Mouse (Mus musculus) forebrain, embryonic 10.5 days (tissue): ENCODE results near the gene Ppie. TPM values are rescaled to one million over a fixed set of nuclear protein-coding genes. Genes with fewer than 3 reads are reported as not detected.

ENCODE experiments used
- DNase-seq: peaks from one replicate; pipeline ENCODE4 v3.0.0-alpha.2; 2017; ENCODE audit warnings: low spot score; ENCODE audit errors: extremely low spot score
- H3K27ac ChIP-seq: fragments of 300-500 bp; sonication (generic); 2 replicates; pipeline ENCODE4 v1.5.1; 2016; ENCODE audit warnings: mild to moderate bottlenecking
- H3K27me3 ChIP-seq: fragments of 300-500 bp; sonication (generic); 2 replicates; pipeline ENCODE4 v1.6.1; 2016; ENCODE audit warnings: mild to moderate bottlenecking; ENCODE audit not compliant: poor library complexity, severe bottlenecking
- H3K36me3 ChIP-seq: fragments of 300-500 bp; sonication (generic); replicated peaks from 2 replicates; pipeline ENCODE4 v1.6.1; 2016; ENCODE audit warnings: mild to moderate bottlenecking, moderate library complexity
- H3K4me1 ChIP-seq: fragments of 300-500 bp; sonication (generic); 2 replicates; pipeline ENCODE4 v1.6.1; 2016
- H3K4me3 ChIP-seq: fragments of 300-500 bp; sonication (generic); 2 replicates; pipeline ENCODE4 v1.5.1; 2016; ENCODE audit warnings: mild to moderate bottlenecking, moderate library complexity
- H3K9me3 ChIP-seq: fragments of 300-500 bp; sonication (generic); 2 replicates; pipeline ENCODE4 v1.6.1; 2016; ENCODE audit warnings: mild to moderate bottlenecking, moderate library complexity
- WGBS: fragments of 180-500 bp; shearing (Covaris S2); methylation state at CpG from one replicate; pipeline ENCODE4 v1.1.7; 2016; 5-methylcytosine and 5-hydroxymethylcytosine counted together
- polyA plus RNA-seq: library from polyadenylated mRNA; unstranded; fragments of >200 nt; fragmentation: Nextera tagmentation; extraction: Ambion mirVana; gene quantifications from 2 replicates; pipeline ENCODE4 v1.2.1, GENCODE M21; 2016

Gene Ppie
- polyA plus RNA-seq, 1 experiment from 2014 or later = 145 TPM

GRCm38 (mm10) chr4:123080791-123081190, 59.0 kb downstream of the Ppie start:
- Histone ChIP-seq H3K36me3 (no peaks in the 10 kb centered on the region), H3K27me3 (0 out of 2 replicates have a peak, but pooled peaks cover 9% of the 10 kb centered on the region), H3K27ac (no peak overlapping the region), H3K4me1 (peaks cover 16% of the 10 kb centered on the region), H3K4me3 (no peak overlapping the region), H3K9me3 (no peaks in the 10 kb centered on the region)
- no peak for DNase-seq
- WGBS = 49% methylated on average over 13 of the region's 13 CpGs

- peaks cover 16% of the 10 kb centered on the region for H3K4me1 ChIP-seq
- no peak overlapping the region for H3K4me3 ChIP-seq
- no peak overlapping the region for H3K27ac ChIP-seq
- H3K36me3 ChIP-seq = no peaks in the 10 kb centered on the region
- no peaks in the 10 kb centered on the region for H3K9me3 ChIP-seq
- WGBS = 85% methylated on average over 4 of the region's 4 CpGs
- DNase-seq = no peak
- H3K27me3 ChIP-seq = 0 out of 2 replicates have a peak, but pooled peaks cover 9% of the 10 kb centered on the region
Measured at GRCm38 (mm10) chr4:123078231-123078630, 61.5 kb downstream of the Ppie start.

Other genes with a start within 250 kb of the Ppie start
- gene Mfsd2a, start 178.8 kb downstream of the Ppie start, polyA plus RNA-seq = 18.5 and 19.4 TPM in 2 replicates
- 39.7 and 42.7 TPM in 2 replicates for gene Mycl, start 144.3 kb downstream of the Ppie start, polyA plus RNA-seq
- 23.8 and 25.9 TPM in 2 replicates for gene Trit1, start 123.4 kb downstream of the Ppie start, polyA plus RNA-seq
- gene Bmp8b, start 34.8 kb downstream of the Ppie start, polyA plus RNA-seq = 0.12 and 0.15 TPM in 2 replicates
- gene Oxct2b, start 23.7 kb downstream of the Ppie start, polyA plus RNA-seq = 0.10 TPM in 1 of 2 replicates, not detected in the other
- 0.30 and 0.73 TPM in 2 replicates for gene Hpcal4, start 43.3 kb upstream of the Ppie start, polyA plus RNA-seq
- gene Nt5c1a, start 61.6 kb upstream of the Ppie start, polyA plus RNA-seq = not detected in 2 replicates
- 6.6 and 6.7 TPM in 2 replicates for gene Heyl, start 93.6 kb upstream of the Ppie start, polyA plus RNA-seq
- 55.4 and 57.9 TPM in 2 replicates for gene Pabpc4, start 122.4 kb upstream of the Ppie start, polyA plus RNA-seq
- gene Oxct2a, start 183.7 kb upstream of the Ppie start, polyA plus RNA-seq = not detected in 2 replicates
- gene Bmp8a, start 203.3 kb upstream of the Ppie start, polyA plus RNA-seq = 0.14 TPM in 1 of 2 replicates, not detected in the other